Mouse (Mus musculus) lung, embryonic 14.5 days (tissue): ENCODE measurements around the gene Il2rb. TPM values are rescaled to one million over a fixed set of nuclear protein-coding genes. Genes with fewer than 3 reads are reported as not detected.
A peak's percentile ranks its signal among the peaks of the same experiment; 100 is the strongest.

Experiments used
- ATAC-seq: fragments of 200-750 bp; cut with Nextera tagmentation; 2 replicates; pipeline ENCODE4 v1.8.0; 2017; ENCODE audit warnings: mild to moderate bottlenecking, moderate TSS enrichment, moderate library complexity; ENCODE audit not compliant: insufficient read depth
- DNase-seq: peaks from one replicate; pipeline ENCODE4 v3.0.0-alpha.2; 2015
- H3K27ac ChIP-seq: fragments of 300-500 bp; sonication (generic); 2 replicates; pipeline ENCODE4 v1.5.1; 2014; ENCODE audit warnings: low read depth, mild to moderate bottlenecking, moderate library complexity
- H3K27me3 ChIP-seq: fragments of 300-500 bp; sonication (generic); 2 replicates; pipeline ENCODE4 v1.6.1; 2014; ENCODE audit warnings: low read length, control low read depth; ENCODE audit not compliant: insufficient read depth
- H3K36me3 ChIP-seq: fragments of 300-500 bp; sonication (generic); 2 replicates; pipeline ENCODE4 v1.6.1; 2014; ENCODE audit warnings: control low read depth; ENCODE audit not compliant: insufficient read depth
- H3K4me1 ChIP-seq: fragments of 300-500 bp; sonication (generic); 2 replicates; pipeline ENCODE4 v1.6.1; 2014; ENCODE audit warnings: antibody characterized with exemption, control low read depth; ENCODE audit not compliant: insufficient read depth
- H3K4me2 ChIP-seq: fragments of 300-500 bp; sonication (generic); 2 replicates; pipeline ENCODE4 v1.6.1; 2014; ENCODE audit warnings: mild to moderate bottlenecking
- H3K4me3 ChIP-seq: fragments of 300-500 bp; sonication (generic); 2 replicates; pipeline ENCODE4 v1.5.1; 2014; ENCODE audit warnings: low read depth, low read length
- H3K9ac ChIP-seq: fragments of 300-500 bp; sonication (generic); 2 replicates; pipeline ENCODE4 v1.6.1; 2014
- H3K9me3 ChIP-seq: fragments of 300-500 bp; sonication (generic); 2 replicates; pipeline ENCODE4 v1.6.1; 2016; ENCODE audit warnings: low read depth, low read length, control low read depth
- CTCF ChIP-seq: IDR thresholded peaks from 2 replicates; pipeline ENCODE4 v1.5.1; 2016; ENCODE audit warnings: antibody characterized with exemption, low read depth
- WGBS: fragments of 180-500 bp; shearing (Covaris S2); extraction: QIAGEN DNeasy Blood & Tissue Kit; methylation state at CpG from one replicate; pipeline ENCODE4 v1.1.7; 2014; 5-methylcytosine and 5-hydroxymethylcytosine counted together
- polyA plus RNA-seq: library from polyadenylated mRNA; unstranded; fragments of >200 nt; fragmentation: Nextera tagmentation; extraction: Ambion mirVana; gene quantifications from 2 replicates; pipeline ENCODE4 v1.2.1, GENCODE M21; 2014

Il2rb gene
- polyA plus RNA-seq, result 0.12 TPM in 1 of 2 replicates, not detected in the other

GRCm38 (mm10) chr15:78494968-78495406, at the start of gene Il2rb:
Il2rb (minus strand) TSS chr15:78495271.
- Histone ChIP-seq H3K36me3 (no peaks in the 10 kb centered on the region), H3K9me3 (no peaks in the 10 kb centered on the region), H3K9ac (no peak within 1 kb of the TSS), H3K4me1 (no peaks in the 10 kb centered on the region), H3K27ac (no peak within 1 kb of the TSS), H3K27me3 (no peaks in the 10 kb centered on the region), H3K4me3 (no peak within 1 kb of the TSS), H3K4me2 (no peak within 1 kb of the TSS)
- TF ChIP-seq CTCF, result no peak
- no peak for DNase-seq
- no peak for ATAC-seq
- 86% methylated on average over 11 of the region's 11 CpGs for WGBS

- Histone ChIP-seq H3K9me3 (no peaks in the 10 kb centered on the region), H3K27me3 (no peaks in the 10 kb centered on the region; the same call in 1 of the 2 replicates), H3K36me3 (no peaks in the 10 kb centered on the region), H3K4me2 (no peak within 1 kb of the TSS), H3K4me3 (no peak within 1 kb of the TSS), H3K27ac (no peak within 1 kb of the TSS), H3K4me1 (peaks cover 6% of the 10 kb centered on the region; the same call in 1 of the 2 replicates), H3K9ac (no peak within 1 kb of the TSS)
- 5% methylated on average over 14 of the region's 14 CpGs for WGBS
- DNase-seq (no peak), ATAC-seq (no peak)
- no peak for TF ChIP-seq CTCF
Measured at GRCm38 (mm10) chr15:78544561-78545001, 49.5 kb upstream of the Il2rb start, which contains the start of gene Sstr3. Sstr3 (minus strand) TSS chr15:78544685.

- Histone ChIP-seq H3K27ac (no peak overlapping the region), H3K27me3 (no peaks in the 10 kb centered on the region; the same call in 1 of the 2 replicates), H3K9me3 (no peaks in the 10 kb centered on the region), H3K4me2 (no peak overlapping the region), H3K4me1 (peaks cover 6% of the 10 kb centered on the region; the same call in 1 of the 2 replicates), H3K36me3 (no peaks in the 10 kb centered on the region), H3K9ac (no peak overlapping the region), H3K4me3 (no peak overlapping the region)
- ATAC-seq (no peak), DNase-seq (no peak)
- no peak for TF ChIP-seq CTCF
- 59% methylated on average over 15 of the region's 15 CpGs for WGBS
Measured at GRCm38 (mm10) chr15:78544041-78544440, 49.0 kb upstream of the Il2rb start.

GRCm38 (mm10) chr15:78542767-78543303, 47.8 kb upstream of the Il2rb start:
- Histone ChIP-seq H3K4me2 (no peak overlapping the region), H3K4me1 (peaks cover 6% of the 10 kb centered on the region; the same call in 1 of the 2 replicates), H3K9ac (no peak overlapping the region), H3K9me3 (no peaks in the 10 kb centered on the region), H3K27me3 (no peaks in the 10 kb centered on the region; the same call in 1 of the 2 replicates), H3K4me3 (no peak overlapping the region), H3K27ac (no peak overlapping the region), H3K36me3 (no peaks in the 10 kb centered on the region)
- 50% methylated on average over 7 of the region's 7 CpGs for WGBS
- no peak for DNase-seq
- no peak for ATAC-seq
- TF ChIP-seq CTCF, result no peak

GRCm38 (mm10) chr15:78542098-78542766, 47.2 kb upstream of the Il2rb start:
- no peaks in the 10 kb centered on the region; the same call in 1 of the 2 replicates for H3K27me3 ChIP-seq

GRCm38 (mm10) chr15:78541606-78542005, 46.5 kb upstream of the Il2rb start:
- Histone ChIP-seq H3K27ac (peak overlapping the region; percentile 8; the same call in 1 of the 2 replicates), H3K9ac (no peak overlapping the region), H3K9me3 (no peaks in the 10 kb centered on the region), H3K36me3 (no peaks in the 10 kb centered on the region), H3K4me2 (no peak overlapping the region), H3K27me3 (no peaks in the 10 kb centered on the region; the same call in 1 of the 2 replicates), H3K4me1 (peaks cover 6% of the 10 kb centered on the region; the same call in 1 of the 2 replicates), H3K4me3 (no peak overlapping the region)
- no peak for TF ChIP-seq CTCF
- ATAC-seq, result no peak
- WGBS, result 23% methylated on average over 3 of the region's 3 CpGs
- DNase-seq, result peak; percentile 52

More at GRCm38 (mm10) chr15:78542098-78542766, 47.2 kb upstream of the Il2rb start:
- ATAC-seq, result no peak
- H3K9me3 ChIP-seq, result no peaks in the 10 kb centered on the region
- H3K4me2 ChIP-seq, result no peak overlapping the region
- DNase-seq, result no peak
- WGBS, result 56% methylated on average over 3 of the region's 3 CpGs
- no peak overlapping the region for H3K9ac ChIP-seq
- no peak for TF ChIP-seq CTCF
- H3K4me3 ChIP-seq, result no peak overlapping the region
- peaks cover 6% of the 10 kb centered on the region; the same call in 1 of the 2 replicates for H3K4me1 ChIP-seq
- H3K27ac ChIP-seq, result no peak overlapping the region
- H3K36me3 ChIP-seq, result no peaks in the 10 kb centered on the region

- H3K9ac ChIP-seq, result no peak overlapping the region
Measured at GRCm38 (mm10) chr15:78541036-78541435, 46.0 kb upstream of the Il2rb start.

More at GRCm38 (mm10) chr15:78541036-78541435, 46.0 kb upstream of the Il2rb start:
- H3K4me1 ChIP-seq, result peaks cover 6% of the 10 kb centered on the region; the same call in 1 of the 2 replicates
- H3K4me2 ChIP-seq, result no peak overlapping the region
- no peaks in the 10 kb centered on the region for H3K9me3 ChIP-seq
- H3K27me3 ChIP-seq, result no peaks in the 10 kb centered on the region; the same call in 1 of the 2 replicates
- no peaks in the 10 kb centered on the region for H3K36me3 ChIP-seq
- DNase-seq, result no peak
- H3K4me3 ChIP-seq, result no peak overlapping the region
- ATAC-seq, result no peak
- no peak overlapping the region for H3K27ac ChIP-seq
- no peak for TF ChIP-seq CTCF
- WGBS, result 51% methylated on average over 3 of the region's 3 CpGs
